Mouse (Mus musculus) C2C12 (cell line): Measurements from ENCODE around the gene Sox5.

Experiments
- CTCF ChIP-seq: IDR thresholded peaks from one replicate; pipeline ENCODE4 v1.5.1; 2011; ENCODE audit not compliant: control insufficient read depth, insufficient read depth, insufficient read length
- FOSL1 ChIP-seq: IDR thresholded peaks from one replicate; pipeline ENCODE4 v1.8.0; 2011; ENCODE audit warnings: mild to moderate bottlenecking, low read length; ENCODE audit not compliant: poor library complexity, insufficient read depth, severe bottlenecking
- MAX ChIP-seq: IDR thresholded peaks from one replicate; pipeline ENCODE4 v1.6.1; 2011; ENCODE audit warnings: mild to moderate bottlenecking, control low read depth
- MYOD1 ChIP-seq: IDR thresholded peaks from one replicate; pipeline ENCODE4 v1.6.1; 2011; ENCODE audit warnings: low read depth; ENCODE audit not compliant: control insufficient read depth, insufficient read length
- MYOG ChIP-seq: IDR thresholded peaks from one replicate; pipeline ENCODE4 v1.6.1; 2011; ENCODE audit not compliant: control insufficient read depth, insufficient read length; ENCODE audit errors: extremely low read depth
- USF1 ChIP-seq: IDR thresholded peaks from one replicate; pipeline ENCODE4 v1.6.1; 2011; ENCODE audit warnings: low read depth, mild to moderate bottlenecking, control low read depth, moderate library complexity

- no peak for TF ChIP-seq CTCF
- TF ChIP-seq MYOD1, result no peak
- TF ChIP-seq FOSL1, result no peak
- TF ChIP-seq MAX, result no peak
- TF ChIP-seq USF1, result no peak
- TF ChIP-seq MYOG, result no peak
Observed at GRCm38 (mm10) chr6:144485578-144485977, 296.2 kb downstream of the Sox5 start.
